ENCODE assay signal across 23 mouse cellular contexts in genomic region chr14:102492376-102492775, GRCm38 (mm10).
A peak's percentile ranks its signal among the peaks of the same experiment; 100 is the strongest.
DNase-seq lines count a peak whose midpoint lies in the region; ATAC-seq lines count a peak whose summit lies in the region.
"Had no signal": no experiment of that assay in that cellular context is flagged by ENCODE, and none has a peak within 500 bp of the region (broad histone marks: within the 10 kb centered on the region; RNA-seq: fewer than 3 reads in every experiment).

No protein-coding gene starts in this region.

- H3K27ac ChIP-seq in hindbrain, embryonic 14.5 days = no peak overlapping the region
- H3K27ac ChIP-seq: embryonic facial prominence, embryonic 10.5 days; embryonic facial prominence, embryonic 12.5 days; forebrain, embryonic 13.5 days; forebrain, embryonic 15.5 days had no signal

- peak; percentile 74 for ATAC-seq in granulocyte monocyte progenitor cell, adult 5-6 weeks (replicated peaks; ENCODE audit: poor library complexity, severe bottlenecking)
- ATAC-seq in megakaryocyte progenitor cell, adult 5-6 weeks (replicated peaks; ENCODE audit: poor library complexity) = peak; percentile 76
- no peak for ATAC-seq in hindbrain, embryonic 14.5 days (ENCODE audit: low FRiP score)
- ATAC-seq: activated CD4-positive, CD25-positive, alpha-beta regulatory T cell, adult 4 months; CD4-positive, CD25-positive, alpha-beta regulatory T cell, adult 4 months; forebrain, embryonic 13.5 days; forebrain, embryonic 15.5 days; forebrain, postnatal 0 days; Patski had no signal

- H3K4me2 ChIP-seq in hindbrain, embryonic 14.5 days (replicated peaks) = no peak overlapping the region
- H3K4me2 ChIP-seq: embryonic facial prominence, embryonic 12.5 days; forebrain, embryonic 13.5 days; forebrain, embryonic 15.5 days had no signal

- H3K9ac ChIP-seq in hindbrain, embryonic 14.5 days = no peak overlapping the region
- H3K9ac ChIP-seq: embryonic facial prominence, embryonic 12.5 days; forebrain, embryonic 13.5 days; forebrain, embryonic 15.5 days; forebrain, postnatal 0 days had no signal

- no peak overlapping the region for H3K4me3 ChIP-seq in hindbrain, embryonic 14.5 days (replicated peaks; ENCODE audit: low read length)
- H3K4me3 ChIP-seq: embryonic facial prominence, embryonic 10.5 days; embryonic facial prominence, embryonic 12.5 days; forebrain, embryonic 13.5 days; forebrain, embryonic 15.5 days had no signal

- 61% methylated on average over 2 of the region's 2 CpGs for WGBS in hindbrain, embryonic 14.5 days

- no peaks in the 10 kb centered on the region for H3K4me1 ChIP-seq in hindbrain, embryonic 14.5 days (replicated peaks; ENCODE audit: control insufficient read depth, insufficient read depth, low read length)
- H3K4me1 ChIP-seq: embryonic facial prominence, embryonic 10.5 days; embryonic facial prominence, embryonic 12.5 days; forebrain, embryonic 13.5 days; forebrain, embryonic 15.5 days had no signal

- peak; percentile 14 for DNase-seq in brain, adult 2 months (ENCODE audit: low read depth, low spot score)
- DNase-seq in adrenal gland, postnatal 14 days = no peak
- DNase-seq in hindbrain, embryonic 14.5 days (ENCODE audit: low spot score) = no peak
- DNase-seq: adrenal gland, adult 8-10 months; adrenal gland, postnatal 25 days; B cell, adult 2 months; cerebellum, adult 11-12 months; cerebellum, adult 2 months; cerebellum, adult 9-10 months; cerebellum, postnatal 10 days; cerebellum, postnatal 25 days; forebrain, postnatal 0 days had no signal

- no peaks in the 10 kb centered on the region for H3K9me3 ChIP-seq in hindbrain, embryonic 14.5 days (ENCODE audit: control insufficient read depth, low read length)
- H3K9me3 ChIP-seq: embryonic facial prominence, embryonic 10.5 days; embryonic facial prominence, embryonic 12.5 days; forebrain, embryonic 13.5 days; forebrain, embryonic 15.5 days had no signal

- H3K36me3 ChIP-seq in hindbrain, embryonic 14.5 days (replicated peaks; ENCODE audit: control insufficient read depth, insufficient read depth) = no peaks in the 10 kb centered on the region
- H3K36me3 ChIP-seq: embryonic facial prominence, embryonic 10.5 days; embryonic facial prominence, embryonic 12.5 days; forebrain, embryonic 15.5 days; G1E had no signal

- no peaks in the 10 kb centered on the region for H3K27me3 ChIP-seq in hindbrain, embryonic 14.5 days (ENCODE audit: control insufficient read depth, insufficient read depth, low read length)
- H3K27me3 ChIP-seq: CH12.LX; embryonic facial prominence, embryonic 12.5 days; forebrain, embryonic 13.5 days; forebrain, embryonic 15.5 days; Patski had no signal
